Mouse (Mus musculus): ENCODE measurements around the gene Sh3bp5. TPM values are rescaled to one million over a fixed set of nuclear protein-coding genes. Genes with fewer than 3 reads are reported as not detected.
A peak's percentile ranks its signal among the peaks of the same experiment; 100 is the strongest.
"Not testable (repeated sequence)": the region's sequence is repeated elsewhere in the genome, so short reads cannot be mapped to it uniquely, and the experiment has no call there.

Sh3bp5 gene
- total and polyA plus RNA-seq, 3 experiments, result 27.0 to 58.3 (median 51.0) TPM

DNA sequence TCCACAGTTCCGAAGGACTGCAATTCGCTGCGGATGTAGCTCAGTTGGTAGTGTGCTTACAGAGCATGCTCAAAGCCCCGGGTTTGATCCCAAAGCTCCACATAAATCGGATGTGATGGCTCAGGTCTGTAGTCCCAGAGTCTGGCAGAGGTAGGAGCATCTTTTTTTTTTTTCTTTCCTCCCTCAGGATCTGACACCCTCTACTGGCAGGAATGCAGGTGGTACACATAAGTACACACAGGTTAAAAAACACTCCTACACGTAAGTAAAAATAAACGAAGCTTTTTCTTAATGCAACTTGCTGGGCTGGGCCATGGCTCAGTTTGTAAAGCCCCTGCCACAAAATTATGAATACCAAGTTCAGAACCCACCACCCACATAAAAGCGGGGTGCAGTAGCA, 28.3 kb upstream of the Sh3bp5 start:
- intact Hi-C loops (cut with DNase I), result no loop called here
- H3K4me1 ChIP-seq (ENCODE audit: control insufficient read depth, insufficient read depth, low read length), result no peaks in the 10 kb centered on the region; the same call in 1 of the 2 replicates
- TF ChIP-seq CTCF (IDR thresholded peaks at IDR 0.05) (peak; percentile 76), POLR2A (IDR thresholded peaks at IDR 0.05; ENCODE audit: insufficient read depth, low read depth, low read length) (no peak), EP300 (IDR thresholded peaks at IDR 0.05; ENCODE audit: insufficient read depth, low read depth, low read length) (no peak)
- DNase-seq, result no peak
- no peaks in the 10 kb centered on the region for H3K36me3 ChIP-seq (ENCODE audit: control insufficient read depth, insufficient read depth, low read length)
- no peak overlapping the region for H3K27ac ChIP-seq
- 60% methylated on average over 8 of the region's 8 CpGs for WGBS
- no peak overlapping the region for H3K9ac ChIP-seq (ENCODE audit: low read depth, low read length)
- no peak overlapping the region for H3K4me3 ChIP-seq
- H3K79me2 ChIP-seq (replicated peaks; ENCODE audit: control insufficient read depth, insufficient read depth, low read length), result no peaks in the 10 kb centered on the region
- no peaks in the 10 kb centered on the region for H3K27me3 ChIP-seq (ENCODE audit: control insufficient read depth, insufficient read depth, low read length)

DNA sequence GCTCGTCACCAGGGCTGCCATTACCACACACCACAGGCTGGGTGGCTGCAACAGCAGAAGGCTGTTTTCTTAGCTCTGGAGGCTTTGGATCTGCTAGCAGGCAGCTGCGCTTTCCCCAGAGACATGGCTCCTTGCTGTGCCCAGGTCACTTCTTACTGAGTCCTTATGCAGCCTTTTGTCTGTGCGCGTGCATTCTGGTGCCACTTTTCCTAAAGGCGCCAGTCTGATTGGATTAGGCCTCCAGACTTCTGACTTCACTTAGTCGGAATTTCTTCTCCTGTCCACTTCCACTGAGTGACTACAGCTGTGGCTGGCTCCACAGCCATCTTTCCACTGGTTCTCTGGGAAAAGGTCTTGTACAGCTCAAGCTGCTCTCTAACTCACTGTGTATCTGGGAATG, 27.0 kb upstream of the Sh3bp5 start:
- TF ChIP-seq EP300 (IDR thresholded peaks at IDR 0.05; ENCODE audit: insufficient read depth, low read depth, low read length), result 0 out of 2 replicates have a peak, but pooled peaks have one; percentile 47
- TF ChIP-seq POLR2A (IDR thresholded peaks at IDR 0.05; ENCODE audit: insufficient read depth, low read depth, low read length), result no peak
- no peaks in the 10 kb centered on the region for H3K79me2 ChIP-seq (replicated peaks; ENCODE audit: control insufficient read depth, insufficient read depth, low read length)
- H3K27me3 ChIP-seq (ENCODE audit: control insufficient read depth, insufficient read depth, low read length), result no peaks in the 10 kb centered on the region
- 72% methylated on average over 6 of the region's 6 CpGs for WGBS
- peak overlapping the region; percentile 49 for H3K27ac ChIP-seq
- intact Hi-C loops (cut with DNase I), result loop anchor here (2.0 kb wide), 1 partner anchor 26 kb away; the partner anchor contains the start of gene Sh3bp5
- no peaks in the 10 kb centered on the region for H3K36me3 ChIP-seq (ENCODE audit: control insufficient read depth, insufficient read depth, low read length)
- no peak overlapping the region for H3K9ac ChIP-seq (ENCODE audit: low read depth, low read length)
- H3K4me1 ChIP-seq (ENCODE audit: control insufficient read depth, insufficient read depth, low read length), result no peaks in the 10 kb centered on the region; the same call in 1 of the 2 replicates
- peak; percentile 58 to 60 for DNase-seq
- no peak overlapping the region for H3K4me3 ChIP-seq

GRCm38 (mm10) chr14:31462226-31462625, 26.3 kb upstream of the Sh3bp5 start:
- intact Hi-C loops (cut with DNase I), result loop anchor here (2.0 kb wide), 1 partner anchor 25 kb away; the partner anchor contains the start of gene Sh3bp5
- H3K4me3 ChIP-seq; H3K27me3 ChIP-seq (ENCODE audit: control insufficient read depth, insufficient read depth, low read length); H3K79me2 ChIP-seq (replicated peaks; ENCODE audit: control insufficient read depth, insufficient read depth, low read length); H3K9ac ChIP-seq (ENCODE audit: low read depth, low read length); H3K36me3 ChIP-seq (ENCODE audit: control insufficient read depth, insufficient read depth, low read length); H3K4me1 ChIP-seq (ENCODE audit: control insufficient read depth, insufficient read depth, low read length); H3K27ac ChIP-seq: not testable (repeated sequence)
- peak in 1 of 2 experiments; percentile 16 for DNase-seq
- peak; percentile 57 for TF ChIP-seq CTCF (IDR thresholded peaks at IDR 0.05)
- WGBS, result 90% methylated on average over 5 of the region's 5 CpGs

DNA sequence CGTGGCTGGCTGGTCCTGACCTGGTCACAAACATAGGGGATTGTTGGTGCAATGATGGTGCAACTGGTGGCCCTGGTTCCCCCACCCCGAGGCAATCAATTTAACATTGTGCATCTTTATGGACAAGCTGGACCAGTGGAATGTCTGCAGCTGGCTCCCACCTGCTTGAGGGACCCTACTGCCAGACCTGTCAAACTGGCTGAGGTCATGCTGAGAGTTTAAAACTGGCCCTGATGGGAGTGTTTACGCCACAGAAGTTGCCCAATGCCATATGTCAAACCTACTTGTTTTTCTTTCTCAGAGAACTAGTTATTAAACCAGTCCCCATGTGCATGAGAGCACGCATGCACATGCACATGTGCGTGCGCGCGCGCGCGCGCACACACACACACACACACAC, 22.1 kb upstream of the Sh3bp5 start:
- Histone ChIP-seq H3K27me3 (ENCODE audit: control insufficient read depth, insufficient read depth, low read length) (no peaks in the 10 kb centered on the region), H3K9ac (ENCODE audit: low read depth, low read length) (no peak overlapping the region), H3K27ac (peak overlapping the region; percentile 9; the same call in 1 of the 2 replicates), H3K4me3 (no peak overlapping the region), H3K36me3 (ENCODE audit: control insufficient read depth, insufficient read depth, low read length) (no peaks in the 10 kb centered on the region), H3K4me1 (ENCODE audit: control insufficient read depth, insufficient read depth, low read length) (no peaks in the 10 kb centered on the region; the same call in 1 of the 2 replicates), H3K79me2 (replicated peaks; ENCODE audit: control insufficient read depth, insufficient read depth, low read length) (no peaks in the 10 kb centered on the region)
- TF ChIP-seq CTCF (IDR thresholded peaks at IDR 0.05) (no peak), POLR2A (IDR thresholded peaks at IDR 0.05; ENCODE audit: insufficient read depth, low read depth, low read length) (no peak), EP300 (IDR thresholded peaks at IDR 0.05; ENCODE audit: insufficient read depth, low read depth, low read length) (no peak)
- 88% methylated on average over 12 of the region's 12 CpGs for WGBS
- intact Hi-C loops (cut with DNase I), result no loop called here
- DNase-seq, result peak; percentile 45 to 47

GRCm38 (mm10) chr14:31456064-31456721, 20.3 kb upstream of the Sh3bp5 start:
- Histone ChIP-seq H3K27me3 (ENCODE audit: control insufficient read depth, insufficient read depth, low read length) (no peaks in the 10 kb centered on the region), H3K9ac (ENCODE audit: low read depth, low read length) (no peak overlapping the region), H3K4me1 (ENCODE audit: control insufficient read depth, insufficient read depth, low read length) (no peaks in the 10 kb centered on the region; the same call in 1 of the 2 replicates), H3K36me3 (ENCODE audit: control insufficient read depth, insufficient read depth, low read length) (no peaks in the 10 kb centered on the region), H3K79me2 (replicated peaks; ENCODE audit: control insufficient read depth, insufficient read depth, low read length) (no peaks in the 10 kb centered on the region), H3K27ac (no peak overlapping the region), H3K4me3 (no peak overlapping the region)
- no peak for DNase-seq
- 78% methylated on average over 6 of the region's 6 CpGs for WGBS
- no peak for TF ChIP-seq CTCF (IDR thresholded peaks at IDR 0.05)
- TF ChIP-seq POLR2A (IDR thresholded peaks at IDR 0.05; ENCODE audit: insufficient read depth, low read depth, low read length), result no peak
- TF ChIP-seq EP300 (IDR thresholded peaks at IDR 0.05; ENCODE audit: insufficient read depth, low read depth, low read length), result no peak
- intact Hi-C loops (cut with DNase I), result no loop called here

GRCm38 (mm10) chr14:31454849-31455566, 19.1 kb upstream of the Sh3bp5 start:
- H3K4me3 ChIP-seq, result no peak overlapping the region
- 80% methylated on average over 8 of the region's 8 CpGs for WGBS

GRCm38 (mm10) chr14:31453946-31454345, 18.1 kb upstream of the Sh3bp5 start:
- H3K4me1 ChIP-seq (ENCODE audit: control insufficient read depth, insufficient read depth, low read length); H3K27ac ChIP-seq; intact Hi-C loops (cut with DNase I); H3K27me3 ChIP-seq (ENCODE audit: control insufficient read depth, insufficient read depth, low read length); H3K79me2 ChIP-seq (replicated peaks; ENCODE audit: control insufficient read depth, insufficient read depth, low read length); H3K9ac ChIP-seq (ENCODE audit: low read depth, low read length); DNase-seq; H3K4me3 ChIP-seq; H3K36me3 ChIP-seq (ENCODE audit: control insufficient read depth, insufficient read depth, low read length): not testable (repeated sequence)
- WGBS, result 74% methylated on average over 12 of the region's 12 CpGs

More at GRCm38 (mm10) chr14:31454849-31455566, 19.1 kb upstream of the Sh3bp5 start:
- Histone ChIP-seq H3K36me3 (ENCODE audit: control insufficient read depth, insufficient read depth, low read length) (no peaks in the 10 kb centered on the region), H3K9ac (ENCODE audit: low read depth, low read length) (no peak overlapping the region), H3K4me1 (ENCODE audit: control insufficient read depth, insufficient read depth, low read length) (no peaks in the 10 kb centered on the region; the same call in 1 of the 2 replicates), H3K27me3 (ENCODE audit: control insufficient read depth, insufficient read depth, low read length) (no peaks in the 10 kb centered on the region), H3K27ac (no peak overlapping the region), H3K79me2 (replicated peaks; ENCODE audit: control insufficient read depth, insufficient read depth, low read length) (no peaks in the 10 kb centered on the region)
- intact Hi-C loops (cut with DNase I), result no loop called here
- no peak for DNase-seq
- TF ChIP-seq CTCF (IDR thresholded peaks at IDR 0.05) (peak; percentile 58), POLR2A (IDR thresholded peaks at IDR 0.05; ENCODE audit: insufficient read depth, low read depth, low read length) (no peak), EP300 (IDR thresholded peaks at IDR 0.05; ENCODE audit: insufficient read depth, low read depth, low read length) (no peak)

Measured in heart, adult 2 months (tissue).